Comparison of ENCODE assay signal across 12 mouse cellular contexts in genomic region chr17:56259301-56260037, GRCm38 (mm10). TPM values are rescaled to one million over a fixed set of nuclear protein-coding genes. Genes with fewer than 3 reads are reported as not detected.
DNase-seq lines count a peak whose midpoint lies in the region; ATAC-seq and TF ChIP-seq lines count a peak whose summit lies in the region.
"Had no signal": no experiment of that assay in that cellular context is flagged by ENCODE, and none has a peak within 500 bp of the region (broad histone marks: within the 10 kb centered on the region; RNA-seq: fewer than 3 reads in every experiment).

No protein-coding gene starts in this region.

- H3K9me3 ChIP-seq in forebrain, embryonic 13.5 days (replicated peaks): no peaks in the 10 kb centered on the region
- H3K9me3 ChIP-seq in forebrain, embryonic 10.5 days: no peaks in the 10 kb centered on the region
- no peaks in the 10 kb centered on the region for H3K9me3 ChIP-seq in embryonic facial prominence, embryonic 15.5 days (replicated peaks)
- no peaks in the 10 kb centered on the region for H3K9me3 ChIP-seq in midbrain, embryonic 14.5 days (ENCODE audit: control insufficient read depth, low read length)

- H3K4me1 ChIP-seq in forebrain, embryonic 13.5 days: peaks cover 58% of the 10 kb centered on the region
- peaks cover 47% of the 10 kb centered on the region for H3K4me1 ChIP-seq in forebrain, embryonic 10.5 days
- H3K4me1 ChIP-seq in embryonic facial prominence, embryonic 15.5 days: peaks cover 66% of the 10 kb centered on the region
- peaks cover 17% of the 10 kb centered on the region for H3K4me1 ChIP-seq in midbrain, embryonic 14.5 days (ENCODE audit: control insufficient read depth, insufficient read depth, low read length)
- H3K4me1 ChIP-seq in lung, adult 2 months (ENCODE audit: control insufficient read depth, insufficient read depth, low read length): peaks cover 18% of the 10 kb centered on the region

- WGBS in forebrain, embryonic 13.5 days: 89% methylated on average over 10 of the region's 10 CpGs
- WGBS in forebrain, embryonic 10.5 days: 92% methylated on average over 10 of the region's 10 CpGs
- 84% methylated on average over 10 of the region's 10 CpGs for WGBS in embryonic facial prominence, embryonic 15.5 days
- WGBS in midbrain, embryonic 14.5 days: 92% methylated on average over 10 of the region's 10 CpGs
- 86% methylated on average over 10 of the region's 10 CpGs for whole genome bisulfite sequencing in lung, adult 2 months

- ATAC-seq in forebrain, embryonic 13.5 days: no peak
- no peak for ATAC-seq in embryonic facial prominence, embryonic 15.5 days (ENCODE audit: insufficient number of reproducible peaks, low FRiP score, low TSS enrichment, low read depth)
- no peak for ATAC-seq in midbrain, embryonic 14.5 days (ENCODE audit: low FRiP score, low TSS enrichment)

- H3K36me3 ChIP-seq in forebrain, embryonic 13.5 days (ENCODE audit: poor library complexity, severe bottlenecking): peaks cover 58% of the 10 kb centered on the region
- peaks cover 60% of the 10 kb centered on the region for H3K36me3 ChIP-seq in forebrain, embryonic 10.5 days (replicated peaks)
- H3K36me3 ChIP-seq in embryonic facial prominence, embryonic 15.5 days: peaks cover 50% of the 10 kb centered on the region
- H3K36me3 ChIP-seq in midbrain, embryonic 14.5 days (ENCODE audit: control insufficient read depth, insufficient read depth, low read length): peaks cover 53% of the 10 kb centered on the region

- no peak for DNase-seq in forebrain, embryonic 10.5 days (ENCODE audit: extremely low spot score, low spot score)
- DNase-seq in kidney, postnatal 10 days: peak; percentile 10
- DNase-seq in kidney, postnatal 25 days: no peak
- DNase-seq in midbrain, embryonic 14.5 days: no peak
- DNase-seq in lung, adult 2 months: no peak
- no peak for DNase-seq in left cerebral cortex, postnatal 25 days (ENCODE audit: low spot score in 2 of 2)
- DNase-seq: lung, adult 18-20 months had no signal

- H3K27me3 ChIP-seq in forebrain, embryonic 13.5 days: no peaks in the 10 kb centered on the region
- no peaks in the 10 kb centered on the region for H3K27me3 ChIP-seq in forebrain, embryonic 10.5 days (ENCODE audit: poor library complexity, severe bottlenecking)
- no peaks in the 10 kb centered on the region for H3K27me3 ChIP-seq in embryonic facial prominence, embryonic 15.5 days
- H3K27me3 ChIP-seq in midbrain, embryonic 14.5 days (ENCODE audit: control insufficient read depth, insufficient read depth, low read length): no peaks in the 10 kb centered on the region

- no peak overlapping the region for H3K27ac ChIP-seq in forebrain, embryonic 13.5 days
- H3K27ac ChIP-seq in forebrain, embryonic 10.5 days: no peak overlapping the region
- H3K27ac ChIP-seq in embryonic facial prominence, embryonic 15.5 days (replicated peaks): 0 out of 2 replicates have a peak overlapping the region, but pooled peaks have one; percentile 11
- H3K27ac ChIP-seq in midbrain, embryonic 14.5 days (replicated peaks; ENCODE audit: low read depth, low read length): no peak overlapping the region

- TF ChIP-seq POLR2A in lung, adult 2 months (IDR thresholded peaks at IDR 0.05; ENCODE audit: borderline replicate concordance, extremely low read depth, low read depth, low read length): no peak

- no peak for TF ChIP-seq CTCF in lung, adult 2 months (IDR thresholded peaks at IDR 0.05; ENCODE audit: insufficient read depth, low read length)

- H3K4me3 ChIP-seq in forebrain, embryonic 13.5 days: no peak overlapping the region
- no peak overlapping the region; the same call in 1 of the 2 replicates for H3K4me3 ChIP-seq in forebrain, embryonic 10.5 days
- H3K4me3 ChIP-seq in embryonic facial prominence, embryonic 15.5 days (replicated peaks): peak overlapping the region; percentile 3; the same call in 1 of the 2 replicates
- no peak overlapping the region for H3K4me3 ChIP-seq in midbrain, embryonic 14.5 days (replicated peaks; ENCODE audit: low read depth, low read length)
- H3K4me3 ChIP-seq in lung, adult 2 months (replicated peaks; ENCODE audit: extremely low read depth, low read depth, low read length): no peak overlapping the region
- H3K4me3 ChIP-seq: erythroblast, embryonic 14.5 days had no signal

- peak overlapping the region; percentile 16; the same call in 1 of the 2 replicates for H3K4me2 ChIP-seq in forebrain, embryonic 13.5 days
- peak overlapping the region; percentile 97 for H3K4me2 ChIP-seq in embryonic facial prominence, embryonic 15.5 days (replicated peaks)
- H3K4me2 ChIP-seq in midbrain, embryonic 14.5 days (ENCODE audit: low read length): peak overlapping the region; percentile 19; the same call in 1 of the 2 replicates

- H3K9ac ChIP-seq in forebrain, embryonic 13.5 days: peak overlapping the region; percentile 30
- H3K9ac ChIP-seq in embryonic facial prominence, embryonic 15.5 days: no peak overlapping the region
- H3K9ac ChIP-seq in midbrain, embryonic 14.5 days (replicated peaks; ENCODE audit: low read length): no peak overlapping the region

- intact Hi-C loops in left cerebral cortex, postnatal 25 days (cut with DNase I): loop anchor here (5.0 kb wide), 1 partner anchor 177 kb away; no protein-coding TSS in a partner anchor

RNA-seq across cellular contexts. Expression of gene Fem1a, which starts 2.9 kb away (rescaled TPM):
- 16.5 and 19.3 TPM in 2 replicates for polyA plus RNA-seq in forebrain, embryonic 13.5 days (2015; fragmentation: Nextera tagmentation; extraction: Ambion mirVana)
- 11.5 and 13.2 TPM in 2 replicates for polyA plus RNA-seq in forebrain, embryonic 10.5 days (2016; fragmentation: Nextera tagmentation; extraction: Ambion mirVana)
- 15.0 and 15.4 TPM in 2 replicates for polyA plus RNA-seq in embryonic facial prominence, embryonic 15.5 days (2015; fragmentation: Nextera tagmentation; extraction: Ambion mirVana)
- 16.9 and 21.4 TPM in 2 replicates for polyA plus RNA-seq in midbrain, embryonic 14.5 days (2014; fragmentation: Nextera tagmentation; extraction: Ambion mirVana)
- polyA plus RNA-seq in lung, adult 2 months (2012; rRNA removed): 28.2 and 29.4 TPM in 2 replicates
- 10 to 100 TPM; 33.5 to 34.1 TPM for total RNA-seq in left cerebral cortex, postnatal 25 days (2021)

RNA-seq across cellular contexts. Expression of gene Ticam1, which starts 17.1 kb away (rescaled TPM):
- polyA plus RNA-seq in forebrain, embryonic 13.5 days (2015; fragmentation: Nextera tagmentation; extraction: Ambion mirVana): 1.4 and 1.6 TPM in 2 replicates
- 2.4 and 2.6 TPM in 2 replicates for polyA plus RNA-seq in forebrain, embryonic 10.5 days (2016; fragmentation: Nextera tagmentation; extraction: Ambion mirVana)
- 6.7 and 7.4 TPM in 2 replicates for polyA plus RNA-seq in embryonic facial prominence, embryonic 15.5 days (2015; fragmentation: Nextera tagmentation; extraction: Ambion mirVana)
- 0.78 and 1.6 TPM in 2 replicates for polyA plus RNA-seq in midbrain, embryonic 14.5 days (2014; fragmentation: Nextera tagmentation; extraction: Ambion mirVana)
- 17.1 and 18.1 TPM in 2 replicates for polyA plus RNA-seq in lung, adult 2 months (2012; rRNA removed)
- total RNA-seq in left cerebral cortex, postnatal 25 days (2021): 1 to 10 TPM; 5.2 to 5.4 TPM

RNA-seq across cellular contexts. Expression of gene Plin3, which starts 33.2 kb away (rescaled TPM):
- 18.3 and 21.8 TPM in 2 replicates for polyA plus RNA-seq in forebrain, embryonic 13.5 days (2015; fragmentation: Nextera tagmentation; extraction: Ambion mirVana)
- 58.3 and 59.0 TPM in 2 replicates for polyA plus RNA-seq in forebrain, embryonic 10.5 days (2016; fragmentation: Nextera tagmentation; extraction: Ambion mirVana)
- 89.5 and 92.6 TPM in 2 replicates for polyA plus RNA-seq in embryonic facial prominence, embryonic 15.5 days (2015; fragmentation: Nextera tagmentation; extraction: Ambion mirVana)
- polyA plus RNA-seq in midbrain, embryonic 14.5 days (2014; fragmentation: Nextera tagmentation; extraction: Ambion mirVana): 6.4 and 11.6 TPM in 2 replicates
- 39.4 and 39.6 TPM in 2 replicates for polyA plus RNA-seq in lung, adult 2 months (2012; rRNA removed)
- 10 to 100 TPM in 1 of 2 experiments, 1 to 10 TPM in 1; 7.6 to 10.3 TPM for total RNA-seq in left cerebral cortex, postnatal 25 days (2021)

RNA-seq across cellular contexts. Expression of gene Arrdc5, which starts 40.6 kb away (rescaled TPM):
- polyA plus RNA-seq in forebrain, embryonic 13.5 days (2015; fragmentation: Nextera tagmentation; extraction: Ambion mirVana): not detected in 2 replicates
- polyA plus RNA-seq in forebrain, embryonic 10.5 days (2016; fragmentation: Nextera tagmentation; extraction: Ambion mirVana): not detected in 2 replicates
- 0.33 TPM in 1 of 2 replicates, not detected in the other for polyA plus RNA-seq in embryonic facial prominence, embryonic 15.5 days (2015; fragmentation: Nextera tagmentation; extraction: Ambion mirVana)
- not detected in 2 replicates for polyA plus RNA-seq in midbrain, embryonic 14.5 days (2014; fragmentation: Nextera tagmentation; extraction: Ambion mirVana)
- not detected in 2 replicates for polyA plus RNA-seq in lung, adult 2 months (2012; rRNA removed)
- total RNA-seq in left cerebral cortex, postnatal 25 days (2021): not detected
- total RNA-seq: hematopoietic stem cell, adult 5-6 weeks; neutrophil, adult 5-6 weeks had no signal
- polyA plus RNA-seq: erythroblast, embryonic 14.5 days had no signal

RNA-seq across cellular contexts. Expression of gene Dpp9, which starts 40.8 kb away (rescaled TPM):
- 32.5 and 33.0 TPM in 2 replicates for polyA plus RNA-seq in forebrain, embryonic 13.5 days (2015; fragmentation: Nextera tagmentation; extraction: Ambion mirVana)
- polyA plus RNA-seq in forebrain, embryonic 10.5 days (2016; fragmentation: Nextera tagmentation; extraction: Ambion mirVana): 49.7 and 51.2 TPM in 2 replicates
- 37.1 and 40.9 TPM in 2 replicates for polyA plus RNA-seq in embryonic facial prominence, embryonic 15.5 days (2015; fragmentation: Nextera tagmentation; extraction: Ambion mirVana)
- polyA plus RNA-seq in midbrain, embryonic 14.5 days (2014; fragmentation: Nextera tagmentation; extraction: Ambion mirVana): 22.3 and 26.7 TPM in 2 replicates
- 65.8 and 71.9 TPM in 2 replicates for polyA plus RNA-seq in lung, adult 2 months (2012; rRNA removed)
- total RNA-seq in left cerebral cortex, postnatal 25 days (2021): 10 to 100 TPM; 68.3 to 71.4 TPM

Comparison
In these comparisons a context has a peak if more than half of its experiments do, and no peak if none do; other contexts are left out.
1. H3K4me2 ChIP-seq: peak in every context shown above with its lines; median percentile 97 in embryonic facial prominence, embryonic 15.5 days; 19 in midbrain, embryonic 14.5 days; 16 in forebrain, embryonic 13.5 days.